Mouse (Mus musculus): ENCODE results near the gene Sept7. TPM values are rescaled to one million over a fixed set of nuclear protein-coding genes. Genes with fewer than 3 reads are reported as not detected.

The Sept7 gene
- polyA plus RNA-seq, 1 experiment, result 1.5 TPM

DNA sequence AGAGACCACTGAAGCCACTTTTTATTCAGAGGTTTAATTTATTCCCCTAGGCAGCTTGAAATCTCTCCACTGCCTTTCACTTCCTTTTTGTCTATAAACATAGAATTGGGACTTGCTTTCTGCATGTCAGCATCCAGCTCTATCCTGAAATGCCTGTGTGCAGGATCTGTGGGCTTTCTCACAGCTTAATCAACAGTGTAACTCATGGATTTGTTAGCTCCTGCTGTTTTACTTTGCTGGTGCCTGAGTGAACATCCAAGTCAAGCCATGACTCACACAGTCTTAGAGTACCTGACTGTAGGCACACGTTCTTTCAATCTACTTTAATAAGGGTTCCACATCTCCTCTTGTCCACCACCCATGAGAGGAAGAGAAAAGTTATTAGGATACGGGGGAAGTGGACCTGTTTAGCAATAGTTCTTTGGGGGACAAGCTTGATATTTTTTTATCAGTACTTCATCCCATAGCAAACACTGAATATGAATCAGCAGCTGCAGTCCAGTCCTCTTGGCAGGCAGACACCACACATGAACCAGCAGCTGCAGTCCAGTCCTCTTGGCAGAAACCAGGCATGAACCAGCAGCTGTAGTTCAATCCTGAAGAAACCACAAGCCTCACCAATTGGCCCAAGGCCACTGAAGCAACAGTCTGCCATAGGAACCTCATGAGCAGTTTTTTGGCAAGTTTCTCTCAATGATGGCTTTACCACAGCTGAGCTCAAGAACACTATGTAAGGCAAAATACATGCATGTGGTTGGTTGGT is 85.4 kb downstream of the Sept7 start:
- no peaks in the 10 kb centered on the region for H3K36me3 ChIP-seq (ENCODE audit: control insufficient read depth)
- no peak overlapping the region for H3K4me3 ChIP-seq (replicated peaks)
- no peaks in the 10 kb centered on the region for H3K9me3 ChIP-seq (ENCODE audit: control insufficient read depth, low read length)
- no peaks in the 10 kb centered on the region for H3K27me3 ChIP-seq (ENCODE audit: control insufficient read depth)
- H3K4me1 ChIP-seq (ENCODE audit: control insufficient read depth), result no peaks in the 10 kb centered on the region
- no peak for TF ChIP-seq GATA1 (IDR thresholded peaks at IDR 0.05; ENCODE audit: low read length)
- no peak for TF ChIP-seq TAL1 (IDR thresholded peaks at IDR 0.05; ENCODE audit: low read length)

DNA sequence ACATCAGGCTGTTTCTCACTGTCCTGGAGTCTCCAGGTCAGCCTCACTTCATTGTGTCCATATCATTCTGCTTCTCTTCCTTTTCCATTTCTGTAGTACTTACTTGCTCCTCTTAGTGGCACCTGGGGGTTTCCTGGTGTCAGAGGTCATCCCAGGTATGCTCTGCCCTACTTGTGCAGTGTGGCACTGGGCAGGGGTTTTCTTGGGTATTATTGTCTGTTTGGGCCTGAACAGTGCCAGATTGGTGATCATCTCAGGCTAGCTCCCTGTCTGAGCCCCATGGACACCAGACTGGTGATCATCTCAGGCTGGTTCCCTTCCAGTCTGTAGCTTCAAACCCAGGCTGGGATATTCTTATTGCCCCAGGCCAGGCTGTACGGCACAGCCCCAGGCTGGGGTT is 88.2 kb downstream of the Sept7 start:
- TF ChIP-seq GATA1 (IDR thresholded peaks at IDR 0.05; ENCODE audit: low read length), result no peak
- TF ChIP-seq TAL1 (IDR thresholded peaks at IDR 0.05; ENCODE audit: low read length), result no peak
- no peaks in the 10 kb centered on the region for H3K4me1 ChIP-seq (ENCODE audit: control insufficient read depth)
- H3K27me3 ChIP-seq (ENCODE audit: control insufficient read depth), result no peaks in the 10 kb centered on the region
- no peaks in the 10 kb centered on the region for H3K9me3 ChIP-seq (ENCODE audit: control insufficient read depth, low read length)
- H3K36me3 ChIP-seq (ENCODE audit: control insufficient read depth), result no peaks in the 10 kb centered on the region
- H3K4me3 ChIP-seq (replicated peaks), result no peak overlapping the region

DNA sequence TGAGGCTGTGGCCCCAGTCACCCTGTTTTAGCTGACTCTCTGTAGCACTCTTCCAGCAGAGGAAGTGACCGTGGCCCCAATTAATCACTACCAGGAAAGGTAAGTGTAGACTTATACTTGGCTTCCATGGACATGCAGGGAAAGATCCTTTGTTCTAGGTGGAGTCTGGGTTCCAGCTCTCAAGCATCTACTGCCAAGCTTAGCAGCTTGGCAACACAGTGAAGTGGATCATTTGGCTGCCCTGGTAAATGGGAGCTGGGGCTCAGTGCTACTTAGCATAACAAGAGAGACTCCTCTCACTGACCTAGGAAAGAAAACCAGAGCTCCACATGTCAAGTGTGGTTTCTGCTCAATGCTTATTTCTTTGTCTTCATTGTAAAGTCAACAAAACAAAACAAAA is 101.5 kb downstream of the Sept7 start:
- H3K9me3 ChIP-seq (ENCODE audit: control insufficient read depth, low read length), result no peaks in the 10 kb centered on the region
- no peaks in the 10 kb centered on the region for H3K27me3 ChIP-seq (ENCODE audit: control insufficient read depth)
- no peaks in the 10 kb centered on the region for H3K36me3 ChIP-seq (ENCODE audit: control insufficient read depth)
- H3K4me1 ChIP-seq (ENCODE audit: control insufficient read depth), result no peaks in the 10 kb centered on the region
- no peak for TF ChIP-seq GATA1 (IDR thresholded peaks at IDR 0.05; ENCODE audit: low read length)
- no peak for TF ChIP-seq TAL1 (IDR thresholded peaks at IDR 0.05; ENCODE audit: low read length)
- H3K4me3 ChIP-seq (replicated peaks), result no peak overlapping the region

DNA sequence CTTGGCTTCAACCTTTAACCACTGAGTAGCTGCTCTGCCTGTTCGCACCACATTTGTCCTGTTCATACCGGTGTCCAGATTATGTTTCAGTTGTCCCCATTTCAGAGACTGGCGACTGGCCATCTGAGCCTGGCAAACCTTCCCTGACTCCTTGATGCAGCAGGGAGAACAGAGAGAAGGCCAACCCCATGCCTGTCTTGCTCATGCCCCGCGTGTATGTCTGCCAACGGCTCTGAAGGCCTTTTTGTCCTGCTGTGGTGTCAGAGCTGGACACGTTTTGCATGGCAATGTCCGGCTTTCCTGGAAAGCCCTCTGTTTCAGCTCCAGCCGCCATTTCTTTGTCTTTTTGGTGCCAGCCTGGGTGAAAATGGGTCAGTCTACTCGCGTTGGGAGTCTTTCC is 103.6 kb downstream of the Sept7 start:
- Histone ChIP-seq H3K27me3 (ENCODE audit: control insufficient read depth) (no peaks in the 10 kb centered on the region), H3K4me3 (replicated peaks) (no peak overlapping the region), H3K4me1 (ENCODE audit: control insufficient read depth) (no peaks in the 10 kb centered on the region), H3K9me3 (ENCODE audit: control insufficient read depth, low read length) (no peaks in the 10 kb centered on the region), H3K36me3 (ENCODE audit: control insufficient read depth) (no peaks in the 10 kb centered on the region)
- TF ChIP-seq TAL1 (IDR thresholded peaks at IDR 0.05; ENCODE audit: low read length) (no peak), GATA1 (IDR thresholded peaks at IDR 0.05; ENCODE audit: low read length) (no peak)

DNA sequence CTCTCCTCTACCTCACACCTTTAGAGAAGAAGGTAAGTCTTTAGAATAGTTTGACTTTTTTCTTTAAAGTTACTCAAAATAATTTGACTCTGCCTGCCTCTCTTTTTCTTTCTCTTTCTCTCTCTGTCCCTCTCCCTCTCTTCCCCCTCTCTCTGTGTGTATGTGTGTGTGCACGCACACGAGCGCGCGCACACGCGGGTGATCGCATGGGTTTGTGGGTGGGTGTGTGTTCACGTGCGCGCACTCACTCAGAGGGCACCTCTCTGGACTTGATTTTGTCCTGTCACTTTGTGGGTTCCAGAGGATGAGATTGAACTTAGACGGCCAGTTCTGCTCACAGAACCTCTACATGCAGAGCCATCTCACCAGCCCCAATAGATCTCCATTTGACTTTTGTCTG is 105.3 kb downstream of the Sept7 start:
- H3K36me3 ChIP-seq (ENCODE audit: control insufficient read depth), result no peaks in the 10 kb centered on the region
- no peaks in the 10 kb centered on the region for H3K4me1 ChIP-seq (ENCODE audit: control insufficient read depth)
- H3K4me3 ChIP-seq (replicated peaks), result no peak overlapping the region
- H3K9me3 ChIP-seq (ENCODE audit: control insufficient read depth, low read length), result no peaks in the 10 kb centered on the region
- no peak for TF ChIP-seq GATA1 (IDR thresholded peaks at IDR 0.05; ENCODE audit: low read length)
- TF ChIP-seq TAL1 (IDR thresholded peaks at IDR 0.05; ENCODE audit: low read length), result no peak
- H3K27me3 ChIP-seq (ENCODE audit: control insufficient read depth), result no peaks in the 10 kb centered on the region

DNA sequence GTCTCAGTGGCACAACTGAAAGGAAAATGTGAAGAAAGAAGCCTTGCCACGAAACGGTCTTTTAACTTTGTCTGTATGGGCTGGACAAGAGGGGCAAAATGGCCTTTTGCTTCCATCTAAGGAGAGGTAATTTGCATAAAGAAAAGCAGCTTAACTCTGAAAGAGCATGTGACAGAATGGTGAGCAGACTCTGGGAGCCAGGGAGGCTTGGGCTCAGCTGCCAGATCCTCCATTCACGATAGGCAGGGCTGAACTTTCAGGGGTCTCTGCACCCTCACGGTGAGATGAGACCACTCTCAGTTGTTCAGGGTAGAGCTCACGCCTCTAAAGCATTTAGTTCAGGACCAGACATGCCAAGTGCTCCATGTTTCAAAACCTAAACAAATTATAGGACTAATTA is 105.8 kb downstream of the Sept7 start:
- Histone ChIP-seq H3K36me3 (ENCODE audit: control insufficient read depth) (no peaks in the 10 kb centered on the region), H3K9me3 (ENCODE audit: control insufficient read depth, low read length) (no peaks in the 10 kb centered on the region), H3K4me1 (ENCODE audit: control insufficient read depth) (no peaks in the 10 kb centered on the region), H3K27me3 (ENCODE audit: control insufficient read depth) (no peaks in the 10 kb centered on the region), H3K4me3 (replicated peaks) (no peak overlapping the region)
- no peak for TF ChIP-seq TAL1 (IDR thresholded peaks at IDR 0.05; ENCODE audit: low read length)
- no peak for TF ChIP-seq GATA1 (IDR thresholded peaks at IDR 0.05; ENCODE audit: low read length)

Other genes with a start within 250 kb of the Sept7 start
- not detected in 2 replicates for gene Gm10181, start 163.0 kb upstream of the Sept7 start, polyA plus RNA-seq (2012)
- 1.8 and 1.9 TPM in 2 replicates for gene Herpud2, start 100.6 kb upstream of the Sept7 start, polyA plus RNA-seq (2012)
- gene Eepd1, start 229.1 kb downstream of the Sept7 start, polyA plus RNA-seq (2012), result 0.02 and 0.06 TPM in 2 replicates

Measured in erythroblast, embryonic 14.5 days (primary cell).